Mouse (Mus musculus): Measurements from ENCODE around the gene Extl1.
"Not testable (repeated sequence)": the region's sequence is repeated elsewhere in the genome, so short reads cannot be mapped to it uniquely, and the experiment has no call there.

Gene Extl1

DNA sequence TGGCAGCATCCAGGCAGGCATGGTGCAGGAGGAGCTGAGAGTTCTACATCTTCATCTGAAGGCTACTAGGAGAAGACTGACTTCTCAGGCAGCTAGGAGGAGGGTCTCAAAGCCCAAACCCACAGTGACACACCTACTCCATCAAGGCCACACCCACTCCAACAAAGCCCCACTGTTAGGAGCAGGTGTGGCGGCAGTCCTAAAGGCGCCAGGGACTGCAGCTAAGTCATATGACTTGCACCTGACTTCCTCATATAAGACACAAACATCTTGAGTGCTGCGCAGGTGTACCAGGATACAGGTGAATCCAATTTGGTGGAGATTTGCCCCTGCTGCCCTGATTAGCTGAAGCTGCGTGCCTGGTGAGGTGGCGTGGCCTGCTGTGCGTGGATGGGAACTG is at the start of gene Extl1:
TSS of gene Extl1 (minus strand) at position 101 of the 400 bp plus-strand sequence.
- DNase-seq (ENCODE audit: low spot score) = not testable (repeated sequence)

DNA sequence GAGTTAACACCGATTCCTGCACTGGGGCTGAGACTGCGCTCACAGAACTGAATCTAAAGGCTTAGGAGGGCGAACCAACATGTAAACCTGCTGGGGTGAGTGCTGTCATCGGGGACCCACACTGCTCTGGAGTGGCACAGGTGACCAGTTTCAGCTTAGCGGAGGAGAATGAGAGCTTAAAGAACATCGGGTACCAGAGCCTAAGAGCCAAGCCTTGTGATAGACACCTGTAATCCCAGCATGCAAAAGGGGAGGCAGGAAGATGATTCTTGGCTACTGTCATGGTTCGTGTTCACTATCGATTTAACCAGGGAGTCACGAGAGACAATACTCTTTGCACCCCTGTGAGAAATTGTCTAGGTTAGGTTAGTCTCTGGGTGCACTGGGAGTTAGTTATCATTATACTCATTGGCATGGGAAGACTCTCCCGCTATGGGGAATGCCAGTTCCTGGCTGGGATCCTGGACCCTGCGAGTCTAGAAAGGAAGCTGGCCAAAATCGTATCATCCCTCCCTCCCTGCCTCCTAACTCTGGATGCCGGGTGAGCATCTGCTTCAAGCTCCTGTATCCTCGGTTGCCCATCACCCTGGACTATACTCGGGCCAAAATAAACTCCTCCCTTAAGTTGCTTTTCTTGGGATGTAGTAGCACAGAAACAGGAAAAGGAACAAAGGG is 49.2 kb upstream of the Extl1 start:
- no peak for DNase-seq (ENCODE audit: low spot score)

DNA sequence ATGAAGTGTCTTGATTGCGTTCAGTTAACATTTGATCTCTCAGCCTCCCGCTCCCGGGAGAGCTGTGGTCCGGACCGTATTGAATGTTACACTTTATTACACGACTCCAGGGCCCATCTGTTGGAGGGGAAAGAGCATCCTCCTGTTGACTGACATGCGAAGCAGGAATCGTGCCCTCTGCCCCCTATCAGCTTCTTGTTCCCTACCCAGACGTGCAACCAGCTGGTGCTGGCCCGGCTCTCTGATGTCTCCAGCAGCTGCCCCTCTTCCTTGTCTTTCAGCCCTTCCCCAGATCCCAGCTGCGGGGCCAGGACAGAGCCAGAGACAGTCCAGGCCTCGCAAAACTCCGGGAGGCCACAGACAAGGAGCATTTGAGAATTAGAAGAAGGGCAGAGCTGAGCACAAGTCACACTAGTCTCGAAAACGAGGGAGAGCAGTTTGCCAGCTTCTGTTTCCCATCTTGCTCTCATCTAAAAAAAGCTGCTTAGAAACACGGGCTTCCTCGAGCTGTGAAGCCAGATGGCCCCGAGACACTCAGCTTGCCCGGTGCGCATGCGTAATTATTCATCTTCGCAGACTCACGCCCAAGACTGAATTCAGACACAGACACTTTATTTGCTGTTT is 46.8 kb upstream of the Extl1 start:
- peak; percentile 97 for DNase-seq (ENCODE audit: low spot score)

DNA sequence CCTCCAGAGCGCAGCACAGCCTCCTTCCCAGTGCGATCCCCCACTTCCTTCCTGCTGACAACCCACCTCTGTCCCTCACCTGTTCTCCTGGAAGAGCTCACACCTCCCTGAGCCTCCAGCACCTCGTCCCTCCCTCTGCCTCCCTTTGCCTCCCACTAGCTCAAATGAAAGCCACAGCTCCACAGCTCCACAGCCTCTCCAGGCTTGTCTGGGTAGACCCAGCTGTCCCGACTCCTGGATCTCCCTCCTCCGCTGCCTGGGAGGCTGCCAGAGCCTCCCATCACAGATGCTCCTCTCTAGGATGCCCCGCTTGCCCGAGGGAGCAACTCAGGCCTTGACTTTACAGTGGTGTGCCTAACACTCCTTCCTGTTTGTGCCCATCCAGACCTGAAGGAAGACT is 41.4 kb upstream of the Extl1 start:
- DNase-seq (ENCODE audit: low spot score) = no peak

DNA sequence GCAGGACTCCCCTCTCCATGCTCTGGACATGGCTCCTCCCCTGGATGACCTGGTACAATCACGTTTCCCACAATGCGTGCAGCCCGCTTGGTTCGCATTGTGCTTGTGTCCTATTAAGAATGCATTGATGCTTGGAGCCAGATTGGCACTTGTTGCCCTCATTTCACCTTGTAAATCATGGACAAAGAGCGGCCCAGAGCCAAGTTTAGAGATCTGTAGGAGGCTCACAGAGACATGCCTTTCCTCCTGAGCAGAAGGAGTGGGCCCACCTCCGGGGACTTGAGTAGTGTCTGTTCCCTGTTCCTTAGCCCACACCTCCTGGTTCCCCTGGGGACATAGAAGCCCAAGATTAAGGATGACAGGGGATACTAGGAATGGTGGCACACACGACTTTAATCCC is 40.3 kb upstream of the Extl1 start:
- DNase-seq (ENCODE audit: low spot score) = no peak

DNA sequence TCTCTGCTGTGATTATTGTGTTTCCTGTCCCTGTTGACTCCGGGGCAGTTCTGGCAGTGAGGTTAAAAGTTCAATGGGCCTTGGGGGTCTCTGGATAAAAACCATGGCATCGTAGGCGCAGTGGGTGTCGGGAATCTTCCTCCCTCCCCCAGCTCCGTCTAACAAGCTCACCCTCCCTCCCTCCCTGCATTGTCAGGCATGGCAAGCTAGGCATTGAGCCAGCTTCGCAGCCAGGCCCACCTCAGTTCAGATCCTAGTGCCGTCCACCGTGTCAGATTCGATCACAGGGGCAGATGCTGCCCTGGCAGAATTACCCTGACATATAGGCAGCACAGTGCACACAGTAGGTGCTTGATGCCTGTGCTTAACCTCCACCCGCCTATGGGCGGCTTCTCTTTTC is 38.3 kb upstream of the Extl1 start:
- DNase-seq (ENCODE audit: low spot score) = no peak

DNA sequence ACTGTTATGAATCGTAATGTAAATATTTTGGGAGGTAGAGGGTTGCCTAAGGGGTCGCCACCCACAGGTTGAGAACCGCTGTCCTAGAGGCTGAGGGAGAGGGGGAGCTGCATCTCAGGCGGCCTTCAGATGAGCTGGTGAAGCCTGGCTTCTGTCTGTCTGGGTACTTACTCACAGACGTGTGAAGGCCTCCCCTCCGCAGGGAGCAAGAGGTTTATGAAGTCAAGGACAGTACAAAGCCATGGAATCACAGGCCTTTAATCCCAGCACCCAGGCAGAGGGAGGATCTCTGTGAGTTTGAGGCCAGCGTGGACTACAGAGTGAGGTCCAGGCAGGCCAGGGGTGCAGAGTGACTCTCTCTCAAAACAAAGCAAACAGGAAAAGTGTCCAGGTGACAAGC is 33.5 kb upstream of the Extl1 start:
- DNase-seq (ENCODE audit: low spot score) = no peak

DNA sequence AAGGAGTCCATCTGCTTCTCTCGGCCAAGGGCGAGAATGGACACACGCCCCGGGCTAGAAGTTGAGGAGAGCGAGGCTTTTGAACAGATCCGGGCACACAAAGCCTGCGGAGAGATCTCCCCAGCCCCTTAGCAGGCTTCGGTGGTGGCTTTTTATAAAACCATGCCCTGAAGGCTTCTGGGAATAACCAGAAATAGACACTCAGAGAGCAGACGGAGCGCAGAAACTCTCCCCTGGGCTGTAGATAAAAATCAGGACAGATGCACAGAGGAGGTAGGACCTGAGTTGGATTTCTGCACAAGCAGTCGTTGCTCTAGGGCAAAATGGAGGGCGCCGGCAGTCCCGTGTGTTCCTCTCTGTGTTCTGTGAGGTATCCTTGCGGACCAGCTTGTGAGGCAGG is 33.0 kb upstream of the Extl1 start:
- DNase-seq (ENCODE audit: low spot score) = no peak

DNA sequence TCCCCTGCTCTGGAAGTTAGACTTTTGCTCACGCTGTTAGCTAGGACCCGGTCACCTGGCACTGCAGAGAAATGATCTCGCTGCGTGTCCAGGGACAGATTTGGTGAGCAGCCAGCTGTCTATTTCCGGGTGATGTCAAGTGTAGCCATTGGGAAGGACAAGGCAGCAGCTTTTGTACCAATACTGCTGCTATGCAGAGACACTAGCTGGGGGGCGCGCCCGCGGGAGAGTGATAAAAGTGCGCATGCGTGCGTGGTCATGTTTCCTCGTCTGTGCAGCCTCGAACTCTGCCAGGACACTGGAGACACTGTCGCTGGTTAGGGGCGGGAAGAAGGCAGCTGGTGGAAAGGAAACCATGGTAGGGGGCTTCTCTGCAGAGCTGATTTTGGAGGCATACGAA is 32.5 kb upstream of the Extl1 start:
- no peak for DNase-seq (ENCODE audit: low spot score)

DNA sequence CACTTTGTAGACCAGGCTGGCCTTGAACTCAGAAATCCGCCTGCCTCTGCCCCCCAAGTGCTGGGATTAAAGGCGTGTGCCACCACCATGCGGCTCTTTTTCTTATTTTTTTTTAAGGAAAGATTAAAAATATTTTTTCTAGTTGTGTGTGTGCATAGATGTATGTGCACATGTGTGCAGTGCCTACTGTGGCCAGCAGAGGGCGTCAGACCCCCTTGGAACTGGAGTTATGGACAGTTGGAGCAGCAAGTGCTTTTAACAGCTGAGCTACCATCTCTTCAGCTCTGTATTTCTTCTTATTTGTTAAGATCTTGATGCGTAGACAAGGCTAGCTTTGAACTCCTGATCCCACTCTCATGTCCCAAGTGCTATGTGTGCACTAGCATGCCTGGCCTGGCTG is 25.6 kb upstream of the Extl1 start:
- peak; percentile 32 for DNase-seq (ENCODE audit: low spot score)

DNA sequence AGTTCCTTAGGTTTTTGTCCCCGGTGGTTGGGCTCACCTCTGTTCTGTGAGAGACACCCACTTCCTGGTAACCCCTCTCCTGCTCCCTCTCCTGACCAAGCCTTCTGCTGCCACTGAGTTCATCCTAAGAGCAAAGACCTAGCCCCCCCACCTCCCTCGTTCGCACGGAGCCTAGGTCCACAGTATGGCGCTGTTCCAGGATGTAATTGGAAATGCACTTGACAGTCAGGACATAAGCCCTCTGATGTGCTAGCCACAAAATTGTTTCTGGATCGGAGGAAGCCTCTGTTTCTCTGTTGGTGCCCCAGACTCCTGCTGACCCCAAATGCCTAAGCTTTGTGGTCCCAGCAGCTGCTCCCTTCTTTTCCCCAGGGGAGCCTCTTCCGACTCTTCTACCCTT is 20.1 kb upstream of the Extl1 start:
- no peak for DNase-seq (ENCODE audit: low spot score)

DNA sequence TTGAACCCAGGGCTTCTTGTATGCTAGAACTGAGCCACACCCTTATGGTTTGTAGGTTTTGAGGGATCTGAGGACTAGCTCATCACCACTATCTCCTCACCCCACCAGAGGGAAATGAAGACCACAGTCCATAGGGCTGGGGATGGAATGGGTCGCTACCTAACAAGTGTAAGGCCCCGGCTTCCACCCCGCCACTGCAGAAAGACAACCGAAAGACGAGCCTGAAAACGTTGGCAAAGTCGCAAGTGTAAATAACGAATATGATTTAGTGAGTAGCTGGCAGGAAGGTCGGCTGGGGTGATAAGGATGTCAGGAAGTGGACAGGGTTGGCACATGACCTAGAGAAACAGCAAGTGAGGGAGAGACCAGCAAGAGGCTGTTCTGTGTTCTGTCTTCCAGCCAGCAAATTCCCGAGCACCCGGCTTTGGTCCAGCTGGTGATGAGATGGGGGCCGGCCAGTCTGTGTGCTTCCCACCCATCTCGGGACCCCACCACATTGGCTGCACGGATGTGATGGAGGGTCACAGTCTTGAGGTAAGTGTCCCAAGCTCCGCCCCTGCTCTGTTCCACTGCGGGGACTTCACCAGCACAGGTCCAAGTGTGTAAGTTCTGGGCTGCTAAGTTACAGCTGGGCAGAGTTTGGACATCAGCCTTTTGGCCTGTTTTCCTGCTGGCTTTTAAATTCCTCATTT is 19.1 kb upstream of the Extl1 start:
- no peak for DNase-seq (ENCODE audit: low spot score)

DNA sequence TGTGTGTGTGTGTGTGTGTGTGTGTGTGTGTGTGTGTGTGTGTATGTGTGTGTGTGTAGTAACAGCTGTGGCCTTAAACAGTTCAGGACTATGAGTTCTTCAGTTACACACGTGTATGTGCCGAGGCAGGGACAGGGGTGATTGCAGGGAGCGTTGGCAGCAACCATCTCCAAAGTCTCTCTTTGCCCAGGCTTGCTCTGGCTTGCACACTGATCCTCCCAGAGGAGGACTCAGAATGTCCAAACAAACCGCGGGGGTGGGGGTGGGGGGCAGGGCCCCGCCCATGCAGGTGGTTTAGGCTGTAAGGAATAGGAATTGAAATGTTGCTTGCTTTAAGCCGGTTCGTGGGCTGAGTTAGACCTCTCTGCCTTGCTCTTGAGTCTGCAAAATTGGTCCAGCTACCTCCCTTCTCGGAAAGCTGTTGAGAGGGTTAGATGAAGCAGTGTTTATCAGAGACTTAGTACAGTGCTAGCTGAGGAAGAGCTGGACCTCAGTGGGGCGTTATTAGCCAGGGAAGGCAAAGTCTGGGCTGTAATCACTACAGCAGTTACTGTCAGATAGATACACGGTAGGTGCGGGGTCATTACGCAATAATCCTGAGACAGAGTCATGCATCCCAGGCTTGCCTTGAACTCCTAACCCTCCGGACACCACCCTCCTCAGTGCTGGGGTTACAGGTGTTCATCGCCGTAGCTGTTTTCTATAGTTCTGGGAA is 18.4 kb upstream of the Extl1 start:
- no peak for DNase-seq (ENCODE audit: low spot score)

DNA sequence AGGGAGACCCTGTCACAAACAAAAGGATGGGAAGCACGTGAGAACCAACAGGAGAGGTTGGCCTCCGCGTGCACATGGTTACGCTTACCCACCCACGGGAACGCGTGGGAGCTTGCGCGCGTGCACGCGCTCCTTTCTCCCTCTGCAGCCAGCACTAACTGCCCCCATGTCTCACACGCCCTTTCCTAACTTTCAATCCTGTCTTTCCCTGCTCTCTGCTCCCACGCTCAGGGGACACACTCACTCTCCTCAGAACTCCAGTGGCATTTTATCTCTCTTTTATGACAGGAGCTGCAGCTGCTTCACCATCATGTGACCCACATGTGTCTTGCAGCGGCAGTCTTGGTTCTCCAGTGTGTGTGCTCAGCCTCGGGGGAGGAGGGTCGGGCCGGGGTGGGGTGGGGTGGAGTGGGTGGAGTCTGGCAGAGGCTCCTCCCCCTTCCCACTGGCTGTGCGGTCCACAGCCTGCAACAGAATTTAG is 17.6 kb upstream of the Extl1 start:
- no peak for DNase-seq (ENCODE audit: low spot score)

DNA sequence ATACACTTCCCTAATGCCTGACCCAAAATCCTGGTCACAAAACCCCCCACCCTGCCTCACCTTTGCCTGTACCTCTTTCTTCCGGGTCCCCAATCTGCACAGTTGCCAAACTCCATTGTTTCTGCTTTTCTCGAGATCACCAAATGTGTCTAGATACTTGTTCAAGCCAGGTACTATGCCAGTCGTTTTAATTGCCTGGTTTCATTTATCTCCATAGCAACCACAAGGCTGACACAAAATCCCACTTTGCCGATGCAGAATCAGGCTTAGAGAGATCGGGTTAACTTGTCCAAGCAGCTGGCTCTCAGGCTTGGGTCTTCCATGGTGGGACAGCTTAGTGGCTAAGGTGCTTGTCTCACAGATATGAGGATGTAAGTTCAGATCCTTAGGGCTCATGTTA is 16.6 kb upstream of the Extl1 start:
- DNase-seq (ENCODE audit: low spot score) = no peak

DNA sequence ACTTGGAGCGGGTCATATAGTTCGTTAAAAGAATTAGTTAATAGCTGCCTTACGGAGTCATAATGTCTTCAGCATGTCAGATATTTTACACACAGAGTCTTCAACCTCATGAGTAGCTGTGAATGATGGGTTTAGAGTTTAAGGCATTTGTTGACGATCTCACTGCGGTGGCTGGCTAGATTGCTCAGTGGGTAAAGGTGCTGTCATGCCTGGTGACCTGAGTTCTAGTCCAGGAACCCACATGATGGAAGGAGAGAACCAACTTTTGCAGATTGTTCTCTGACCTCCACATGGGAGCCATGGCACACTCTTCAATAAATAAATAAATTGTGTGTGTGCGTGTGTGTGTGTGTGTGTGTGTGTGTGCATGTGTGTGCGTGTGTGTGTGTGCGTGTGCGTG is 14.1 kb upstream of the Extl1 start:
- DNase-seq (ENCODE audit: low spot score) = no peak

DNA sequence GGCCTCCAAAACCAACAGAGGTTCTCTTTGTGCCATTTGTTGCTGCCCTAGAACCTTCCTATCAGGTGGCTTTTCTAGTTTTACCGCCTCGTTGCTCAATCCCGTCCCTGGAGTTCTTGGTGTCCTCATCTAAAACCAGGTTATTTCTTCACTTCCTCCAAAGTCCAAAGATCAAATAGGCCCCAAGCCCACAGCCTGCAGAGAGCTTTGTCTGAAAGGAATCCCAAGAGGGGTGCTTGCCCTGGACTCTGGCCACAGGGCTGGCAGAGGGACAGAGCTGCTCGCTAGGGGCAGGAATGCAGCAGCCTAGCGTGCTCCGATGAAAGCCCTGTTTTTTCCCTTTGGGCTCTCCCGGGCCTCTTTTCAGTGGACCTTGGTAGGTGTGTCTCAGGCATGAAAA is 13.5 kb upstream of the Extl1 start:
- DNase-seq (ENCODE audit: low spot score) = peak; percentile 62

DNA sequence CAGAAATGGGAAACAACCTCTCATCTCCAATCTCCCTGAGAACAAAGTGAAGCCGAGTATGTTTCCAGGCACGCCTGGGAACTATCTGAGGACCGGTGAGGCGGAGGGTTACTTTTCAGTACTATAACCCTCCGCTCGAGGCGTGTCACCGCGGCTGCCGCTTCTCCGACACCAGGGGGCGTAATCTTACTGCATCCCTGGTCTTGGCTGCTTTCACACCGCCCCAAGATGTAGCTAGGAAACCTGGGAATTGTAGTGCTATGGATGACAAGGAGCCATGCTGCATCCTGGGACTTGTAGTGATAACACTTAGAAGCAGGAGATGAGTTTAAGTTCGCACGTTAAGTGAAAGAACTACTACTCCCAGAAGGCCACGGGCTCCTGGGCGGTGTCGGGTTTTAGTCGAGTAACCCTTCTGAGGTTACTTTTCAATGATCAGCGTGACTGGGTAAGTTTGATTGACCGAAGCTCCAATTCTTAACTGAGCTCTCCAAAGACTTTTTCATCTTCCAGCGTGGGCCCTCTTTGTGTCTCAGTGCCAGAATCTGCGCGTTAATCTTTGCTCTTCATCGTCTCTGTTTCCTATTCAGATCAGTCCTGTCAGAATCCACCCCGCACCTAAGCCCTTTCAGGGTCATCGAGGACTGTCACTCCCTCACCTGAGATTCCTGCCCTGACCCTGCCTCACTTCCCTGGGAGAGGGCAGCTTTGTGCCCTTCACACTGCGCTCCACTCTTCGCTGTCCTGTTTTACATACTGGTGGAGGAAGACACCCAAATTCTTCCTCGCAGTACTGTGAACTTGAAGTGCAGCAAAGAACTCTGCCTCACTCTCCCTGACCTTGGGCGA is 12.6 kb upstream of the Extl1 start, which contains the start of gene Pafah2:
TSS of gene Pafah2 (plus strand) at position 344 of the 849 bp plus-strand sequence.
- DNase-seq (ENCODE audit: low spot score) = peak; percentile 99

DNA sequence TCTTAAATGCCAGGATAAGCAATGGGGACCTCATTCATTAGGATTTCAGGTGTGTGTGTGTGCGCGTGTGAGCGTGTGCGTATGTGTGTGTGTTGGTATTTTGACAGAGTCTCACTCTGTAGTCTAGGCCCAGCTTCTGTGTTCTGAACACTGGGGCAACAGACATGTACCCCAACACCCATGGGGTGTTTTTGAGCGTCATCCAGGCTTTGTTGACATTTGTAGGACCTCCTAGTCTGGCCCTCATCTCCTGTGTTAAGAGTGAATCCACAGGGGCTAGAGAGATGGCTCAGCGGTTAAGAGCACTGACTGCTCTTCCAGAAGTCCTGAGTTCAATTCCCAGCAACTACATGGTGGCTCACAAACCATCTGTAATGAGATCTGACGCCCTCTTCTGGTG is 11.5 kb upstream of the Extl1 start:
- no peak for DNase-seq (ENCODE audit: low spot score)

DNA sequence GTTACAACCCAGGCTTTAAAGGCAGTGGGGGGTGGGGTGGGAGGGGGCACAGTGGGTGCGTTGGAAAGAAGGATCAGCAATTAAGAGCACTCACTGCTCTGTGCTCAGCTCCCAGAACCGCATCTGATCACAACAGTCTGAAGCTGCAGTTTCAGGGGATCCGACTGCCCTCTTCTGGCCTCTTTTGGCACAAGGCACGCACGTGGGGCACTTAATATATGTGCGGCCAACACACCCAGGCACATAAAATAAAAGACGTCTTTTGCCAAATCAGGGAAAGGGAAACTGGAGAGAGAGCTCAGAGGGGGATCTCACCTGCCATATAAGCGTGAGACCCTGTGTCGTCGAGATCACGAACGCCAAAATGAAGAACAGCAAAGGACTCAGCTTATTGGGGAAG is 9.4 kb upstream of the Extl1 start:
- no peak for DNase-seq (ENCODE audit: low spot score)

DNA sequence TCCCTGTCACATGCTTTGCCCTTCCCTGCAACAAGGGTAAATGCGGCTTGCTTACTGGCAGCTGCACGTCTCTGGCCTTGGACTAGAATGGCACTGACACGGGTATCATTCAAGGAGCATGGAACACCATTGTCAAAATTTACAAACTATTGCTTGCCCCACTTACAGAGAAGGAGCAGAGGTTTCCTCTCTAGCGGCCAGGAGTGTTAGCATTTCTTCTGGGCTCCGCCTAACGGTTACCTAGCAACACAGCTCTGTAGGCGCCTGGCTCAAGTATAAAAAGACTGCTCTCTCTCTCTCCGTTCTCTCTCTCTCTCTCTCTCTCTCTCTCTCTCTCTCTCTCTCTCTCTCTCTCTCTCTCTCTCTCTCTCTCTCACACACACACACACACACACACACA is 8.9 kb upstream of the Extl1 start:
- no peak for DNase-seq (ENCODE audit: low spot score)

DNA sequence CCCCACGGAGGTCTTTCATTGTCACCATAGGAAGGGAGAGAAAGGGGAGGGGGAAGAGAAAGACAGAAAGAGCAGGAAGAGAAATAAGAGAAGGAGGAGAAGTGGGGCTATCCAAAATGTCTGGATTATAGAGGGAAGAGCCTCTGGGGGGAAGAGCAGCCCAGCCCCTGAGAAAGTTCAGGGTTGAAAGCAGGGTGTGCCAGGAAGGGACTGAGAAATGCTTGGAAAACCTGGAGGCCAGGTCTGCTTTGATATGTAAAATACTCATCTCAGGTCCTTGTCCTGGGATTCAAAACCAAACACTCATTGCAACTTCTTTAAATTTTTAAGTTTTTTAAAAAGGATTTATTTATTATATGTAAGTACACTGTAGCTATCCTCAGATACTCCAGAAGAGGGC is 8.0 kb upstream of the Extl1 start:
- no peak for DNase-seq (ENCODE audit: low spot score)
